Mouse (Mus musculus) c-Kit-negative CD71-positive TER-119-positive erythroid progenitor cells, embryonic 14.5 days (primary cell): ENCODE measurements around the gene Hoxc13.

Experiments
- DNase-seq: peaks from one replicate; pipeline ENCODE4 v3.0.0-alpha.2; 2013; ENCODE audit warnings: low read depth, low spot score

The Hoxc13 gene

GRCm38 (mm10) chr15:102936279-102936972 is 15.5 kb downstream of the Hoxc13 start, which contains the start of gene Hoxc12:
TSS of gene Hoxc12 (plus strand) at chr15:102936757.
- DNase-seq: no peak

DNA sequence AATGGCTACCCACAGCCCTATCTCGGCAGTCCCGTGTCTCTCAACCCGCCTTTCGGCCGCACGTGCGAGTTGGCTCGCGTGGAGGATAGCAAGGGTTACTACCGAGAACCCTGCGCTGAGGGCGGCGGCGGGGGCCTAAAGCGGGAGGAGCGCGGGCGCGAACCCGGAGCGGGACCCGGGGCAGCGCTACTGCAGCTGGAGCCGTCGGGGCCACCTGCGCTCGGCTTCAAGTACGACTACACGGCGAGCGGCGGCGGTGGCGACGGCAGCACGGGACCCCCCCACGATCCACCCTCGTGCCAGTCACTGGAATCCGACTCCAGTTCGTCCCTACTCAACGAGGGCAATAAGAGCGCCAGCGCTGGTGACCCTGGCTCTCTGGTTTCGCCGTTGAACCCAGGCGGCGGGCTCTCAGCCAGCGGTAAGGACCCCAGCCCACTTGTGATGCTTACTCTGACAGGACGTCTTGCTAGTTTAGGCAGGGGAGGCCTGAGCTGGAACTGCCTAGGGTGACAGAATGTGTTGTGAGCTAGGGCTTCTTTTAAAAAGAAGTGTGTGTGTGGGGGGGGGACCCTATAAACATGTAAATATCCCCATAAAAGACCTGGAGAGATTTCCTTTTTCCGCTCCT is 16.2 kb downstream of the Hoxc13 start:
- DNase-seq: no peak

GRCm38 (mm10) chr15:102939256-102940155 is 18.6 kb downstream of the Hoxc13 start:
- no peak for DNase-seq

- DNase-seq: no peak
Observed at GRCm38 (mm10) chr15:102942739-102943467, 22.0 kb downstream of the Hoxc13 start.

DNA sequence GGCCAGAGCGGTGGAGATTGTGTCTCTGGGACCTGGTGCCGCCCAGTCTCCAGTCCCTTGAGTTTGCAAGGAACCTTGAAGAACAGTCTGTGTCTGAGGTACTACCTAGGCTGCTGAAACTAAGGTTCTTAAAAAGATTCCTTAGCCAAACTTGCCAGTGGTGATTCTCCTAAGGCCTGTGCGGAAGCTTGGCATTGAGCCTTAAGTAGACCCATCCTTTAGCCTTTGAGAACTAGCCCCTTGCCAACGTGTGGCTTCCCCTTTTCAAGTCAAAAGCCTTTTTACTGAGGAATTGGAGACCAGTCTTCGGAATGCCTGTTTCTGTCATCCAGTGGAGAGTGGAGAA is 22.5 kb downstream of the Hoxc13 start:
- no peak for DNase-seq

- DNase-seq: no peak
Observed at GRCm38 (mm10) chr15:102945185-102946077, 24.5 kb downstream of the Hoxc13 start.

DNA sequence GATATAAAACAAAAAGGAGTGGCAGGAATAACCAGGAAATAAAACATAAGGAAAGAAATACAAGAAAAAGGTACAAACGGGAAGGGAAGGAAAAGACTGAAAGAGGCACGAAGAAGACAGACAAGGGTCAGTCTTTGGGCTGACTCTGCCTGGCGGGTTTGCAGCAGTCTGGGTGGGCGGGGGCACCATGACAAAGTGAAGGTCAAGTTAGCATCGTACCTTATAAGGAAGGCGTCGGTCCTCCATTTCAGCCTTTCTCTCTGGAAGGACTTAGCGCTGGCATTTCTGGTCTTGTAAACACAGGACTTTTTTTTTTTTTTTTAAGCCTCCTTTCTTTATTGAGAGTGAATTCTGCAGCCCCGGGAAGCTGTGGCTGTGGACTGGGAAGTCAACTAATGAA is 26.4 kb downstream of the Hoxc13 start:
- DNase-seq: no peak

DNA sequence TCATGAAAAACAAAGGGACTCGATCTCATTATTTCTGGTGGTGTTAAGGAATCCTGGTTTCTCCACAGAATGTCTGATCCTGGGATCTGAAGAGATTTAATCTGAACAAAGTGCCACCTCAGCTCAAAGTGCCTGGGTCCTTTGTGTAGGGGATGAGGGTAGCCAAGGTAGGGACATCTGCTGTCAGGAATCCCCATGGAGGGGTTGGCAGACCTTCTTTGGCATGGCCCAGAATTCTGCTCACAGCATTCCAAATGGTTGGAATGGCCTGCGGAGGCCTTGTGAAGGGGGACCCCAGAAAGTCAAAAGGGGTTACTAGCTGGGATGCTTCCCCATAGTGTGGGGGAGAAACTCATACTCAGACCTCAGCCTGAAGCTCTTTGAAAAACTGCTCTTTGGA is 27.9 kb downstream of the Hoxc13 start:
- DNase-seq: no peak

DNA sequence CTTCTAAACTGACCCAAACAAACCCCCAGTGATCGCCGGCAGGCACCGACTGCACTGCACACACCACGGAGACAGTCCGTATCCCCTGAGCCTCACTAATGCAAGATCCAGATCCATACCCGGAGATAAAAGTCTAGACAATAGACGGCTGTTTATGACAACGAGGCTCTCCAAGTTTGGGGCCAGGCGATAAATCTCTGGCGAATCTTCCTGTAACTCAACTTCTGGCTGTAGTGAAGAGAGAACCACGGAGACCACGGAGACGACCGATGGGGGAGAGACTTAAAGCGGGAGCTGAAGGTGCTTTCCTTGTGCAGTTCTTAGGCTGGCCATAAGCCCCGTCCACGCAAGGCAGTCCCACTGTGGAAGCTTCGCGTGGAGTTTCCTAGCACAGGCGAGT is 28.8 kb downstream of the Hoxc13 start:
- DNase-seq: no peak

DNA sequence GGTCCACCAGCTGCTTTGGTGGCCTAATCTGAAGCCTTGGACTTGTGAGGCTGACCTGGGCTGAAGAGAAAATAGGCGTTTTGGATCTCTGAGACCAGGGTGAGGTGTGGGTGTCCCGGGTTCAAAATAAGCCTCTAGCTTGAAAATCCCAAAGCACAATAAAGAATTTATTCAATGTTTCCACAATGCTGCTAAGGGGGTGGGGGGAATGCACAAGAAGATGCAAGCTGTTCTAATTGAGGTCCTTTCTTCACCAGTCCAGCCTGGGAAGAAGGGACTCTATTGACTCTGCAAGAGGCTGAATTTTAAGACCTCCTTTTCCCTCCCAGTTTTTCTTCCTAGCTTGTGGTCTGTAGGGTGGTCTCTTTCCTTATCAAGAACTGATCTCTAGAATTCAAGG is 30.0 kb downstream of the Hoxc13 start:
- no peak for DNase-seq

DNA sequence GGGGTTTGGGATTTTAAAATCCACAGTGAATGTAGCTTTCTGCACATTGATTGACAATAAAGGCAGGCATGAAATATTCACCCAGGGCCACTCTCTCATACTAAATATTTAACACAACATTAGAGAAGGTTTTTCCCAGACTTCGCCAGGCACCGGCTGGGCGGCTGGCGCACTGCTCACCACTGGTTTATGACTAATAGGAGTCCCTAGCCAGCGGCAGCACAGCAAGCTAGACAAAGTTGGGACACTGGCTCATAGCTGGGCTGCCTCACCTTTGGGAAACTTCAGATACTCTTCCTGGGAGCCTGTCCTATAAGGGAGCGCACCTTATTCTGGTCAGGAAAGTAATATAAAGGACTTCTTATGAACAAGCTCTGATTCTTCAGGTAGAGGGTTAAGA is 32.7 kb downstream of the Hoxc13 start:
- DNase-seq: no peak

GRCm38 (mm10) chr15:102954192-102955006 is 33.5 kb downstream of the Hoxc13 start, which contains the start of gene Hoxc11:
TSS of gene Hoxc11 (plus strand) at chr15:102954427.
- DNase-seq: no peak

DNA sequence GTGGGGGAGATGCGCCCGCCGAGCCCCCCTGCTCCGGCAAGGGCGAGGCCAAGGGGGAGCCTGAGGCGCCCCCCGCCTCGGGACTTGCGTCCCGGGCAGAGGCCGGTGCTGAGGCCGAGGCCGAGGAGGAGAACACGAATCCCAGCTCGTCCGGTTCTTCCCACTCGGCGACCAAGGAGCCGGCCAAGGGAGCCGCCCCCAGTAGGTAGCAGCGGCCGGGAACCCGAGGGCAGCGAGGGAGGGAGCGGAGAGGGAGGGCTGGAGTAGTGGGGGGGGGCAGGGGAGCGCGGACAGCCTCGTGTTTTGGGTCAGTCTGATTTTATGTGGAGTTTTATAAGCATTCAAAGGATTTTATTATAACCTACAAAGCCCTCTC is 34.1 kb downstream of the Hoxc13 start:
- DNase-seq: no peak

GRCm38 (mm10) chr15:102955833-102956640 is 35.1 kb downstream of the Hoxc13 start:
- no peak for DNase-seq

DNA sequence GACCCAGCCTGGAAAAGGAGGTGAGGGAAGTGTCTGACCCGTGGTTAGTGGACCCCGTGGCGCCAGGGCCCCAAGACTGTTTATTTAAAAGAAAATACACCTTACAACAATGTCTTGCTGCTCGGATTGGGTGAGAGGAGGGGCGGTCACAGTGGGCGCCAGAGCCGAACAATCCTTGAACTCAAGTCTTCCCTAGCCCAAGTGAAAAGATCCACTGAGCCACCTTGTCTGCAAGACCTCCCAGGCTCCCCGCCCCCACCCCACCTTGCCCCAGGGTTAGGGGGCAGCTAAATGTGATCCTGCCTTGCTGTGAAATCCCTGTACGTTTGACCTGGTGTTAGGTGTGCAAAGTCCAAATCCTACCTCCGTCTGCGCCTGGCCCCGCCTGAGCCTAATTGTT is 36.0 kb downstream of the Hoxc13 start:
- no peak for DNase-seq

DNA sequence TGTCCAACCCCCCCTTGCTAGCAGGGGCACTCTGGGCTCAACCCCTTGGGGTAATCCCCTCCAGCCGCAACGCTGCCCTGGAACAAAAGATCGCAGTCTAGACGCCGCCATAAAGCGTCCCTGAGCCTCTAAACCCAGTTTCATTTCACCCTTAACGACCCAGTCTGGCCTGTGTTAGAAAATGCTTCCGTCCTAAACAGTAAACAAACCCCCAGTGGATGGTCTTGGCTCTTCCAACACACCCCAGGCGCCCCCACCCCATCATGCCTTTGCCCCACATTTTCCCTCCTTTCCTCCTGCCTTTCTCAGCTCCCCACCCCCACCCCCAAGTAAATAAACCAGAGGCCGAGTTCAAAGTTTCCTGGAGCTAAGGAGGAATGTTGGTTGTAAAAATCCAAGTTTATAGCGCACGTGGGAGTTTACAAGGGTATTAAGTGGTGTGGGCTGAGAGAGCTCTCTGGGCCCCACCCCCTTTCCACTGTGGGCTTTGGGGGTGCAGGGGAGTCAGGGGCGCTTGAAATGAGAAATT is 38.8 kb downstream of the Hoxc13 start:
- DNase-seq: no peak

DNA sequence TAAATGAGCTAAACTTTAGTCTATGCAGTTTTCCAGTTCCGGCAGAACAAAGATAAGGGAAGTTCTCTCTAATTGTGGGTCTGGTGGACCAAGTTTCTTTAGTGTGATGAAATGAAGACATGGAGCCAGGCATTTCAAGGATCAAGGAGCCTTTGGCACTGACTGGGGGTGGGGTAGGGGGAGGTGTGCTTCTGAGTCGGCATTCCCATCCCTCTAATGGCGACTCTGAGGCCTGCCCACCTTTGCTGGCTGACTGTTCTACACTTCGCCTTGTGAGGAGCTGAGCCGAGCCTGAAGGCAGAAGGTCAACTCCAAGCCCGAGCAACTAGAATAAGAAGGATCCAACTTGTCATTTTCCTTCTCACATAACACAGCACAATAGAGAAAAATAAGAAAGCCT is 40.8 kb downstream of the Hoxc13 start:
- no peak for DNase-seq

- DNase-seq: no peak
Observed at GRCm38 (mm10) chr15:102962492-102962891, 41.6 kb downstream of the Hoxc13 start.

DNA sequence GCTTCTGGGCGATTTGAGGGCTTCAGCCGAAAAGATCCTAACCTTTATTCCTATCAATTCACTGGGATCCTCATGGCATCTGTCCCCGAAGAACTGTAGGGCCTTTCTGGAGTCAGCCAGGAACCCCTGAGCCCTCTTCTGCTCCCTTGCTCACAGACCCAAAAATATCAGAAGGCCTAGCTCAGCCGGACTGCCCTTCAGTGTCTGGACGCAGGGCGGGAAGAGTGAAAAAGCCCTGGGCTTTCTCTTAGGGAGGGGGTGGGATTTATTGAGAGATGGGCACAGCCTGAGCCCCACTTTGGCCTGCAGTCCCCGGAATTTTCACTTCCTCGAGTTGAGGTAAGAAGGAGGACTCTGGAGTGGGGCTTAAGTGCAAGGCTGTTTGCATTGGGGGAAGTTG is 42.4 kb downstream of the Hoxc13 start:
- DNase-seq: no peak
